Mouse (Mus musculus): Measurements from ENCODE around the gene Pkd2l1. TPM values are rescaled to one million over a fixed set of nuclear protein-coding genes. Genes with fewer than 3 reads are reported as not detected.

The Pkd2l1 gene
- not detected for polyA plus RNA-seq (2014; fragmentation: Illumina TruSeq; extraction: RNeasy Lipid Tissue Mini Kit (QIAGEN cat#74804); ENCODE audit: low read depth, low replicate concordance)

GRCm38 (mm10) chr19:44192342-44192741 is at the start of gene Pkd2l1:
TSS of gene Pkd2l1 (minus strand) at chr19:44192442.

DNA sequence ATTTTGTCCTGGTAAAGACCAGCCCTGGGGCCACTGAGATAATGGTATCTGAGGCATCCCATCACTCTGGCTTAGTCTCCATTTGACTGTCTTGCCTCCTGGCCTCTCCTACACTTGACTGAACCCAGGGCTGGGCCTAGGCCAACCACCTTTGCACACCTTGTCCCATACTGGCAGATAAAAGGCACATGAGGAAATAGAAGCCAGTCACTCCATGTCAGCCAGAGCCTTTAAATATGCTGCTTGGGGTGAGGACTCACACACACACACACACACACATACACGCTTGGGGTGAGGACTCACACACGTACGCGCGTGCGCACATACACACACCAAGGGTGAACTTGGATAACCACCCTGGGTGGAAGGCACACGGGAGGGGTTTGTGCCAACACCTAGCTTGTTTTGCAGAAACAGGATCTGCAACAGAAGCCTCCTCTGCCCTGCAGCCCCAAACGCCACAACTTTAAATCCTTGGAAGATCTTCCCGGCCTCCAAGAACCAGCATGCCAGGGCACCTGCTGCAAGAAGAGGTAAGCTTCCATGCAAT is 10.8 kb upstream of the Pkd2l1 start, which contains the start of gene Scd3:
Scd3 (plus strand) TSS at position 255 of the 550 bp plus-strand sequence.

DNA sequence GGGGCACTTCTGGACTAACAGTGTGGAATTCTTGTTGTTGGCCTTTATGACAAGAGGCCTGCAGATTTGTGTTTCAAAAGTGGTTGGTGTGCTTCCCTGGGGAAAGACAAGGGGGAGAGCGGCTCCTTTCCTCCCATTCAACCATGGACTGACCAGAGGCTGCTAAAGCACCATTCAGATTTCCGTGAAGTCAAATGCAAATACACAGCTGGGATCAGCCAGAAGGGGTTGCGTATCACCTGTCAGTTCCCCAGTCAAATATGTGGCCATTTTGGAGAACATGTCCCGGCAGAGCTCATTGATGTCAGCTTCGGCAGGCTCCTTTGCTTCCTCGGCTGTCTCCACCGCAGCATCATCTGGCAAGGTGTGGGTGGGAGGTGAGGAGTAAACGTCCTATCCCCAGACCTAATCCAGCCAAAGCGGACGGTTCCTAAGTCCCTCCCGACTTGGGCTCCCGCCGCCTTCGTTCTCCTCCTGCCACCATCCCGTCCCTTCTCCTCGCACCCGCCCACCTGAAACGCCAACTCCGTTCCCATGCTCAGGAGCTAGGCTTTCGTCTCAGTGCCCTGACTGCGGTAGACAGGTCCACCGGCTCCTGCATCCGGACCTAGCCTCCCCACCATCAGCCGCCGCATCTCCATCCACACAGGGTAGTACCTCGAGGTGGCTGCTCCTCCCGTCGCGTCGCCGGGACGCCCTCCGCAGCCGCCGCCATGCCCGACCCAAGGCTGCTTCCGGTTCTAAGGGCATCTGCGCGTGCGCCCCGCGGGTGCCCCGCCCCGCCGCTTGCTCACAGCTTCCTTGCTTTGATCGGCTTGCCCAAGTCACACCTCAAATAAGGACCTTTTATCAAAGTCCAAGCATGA is 46.3 kb downstream of the Pkd2l1 start, which contains the start of gene Bloc1s2:
Bloc1s2 (minus strand) TSS at position 745 of the 866 bp plus-strand sequence.

DNA sequence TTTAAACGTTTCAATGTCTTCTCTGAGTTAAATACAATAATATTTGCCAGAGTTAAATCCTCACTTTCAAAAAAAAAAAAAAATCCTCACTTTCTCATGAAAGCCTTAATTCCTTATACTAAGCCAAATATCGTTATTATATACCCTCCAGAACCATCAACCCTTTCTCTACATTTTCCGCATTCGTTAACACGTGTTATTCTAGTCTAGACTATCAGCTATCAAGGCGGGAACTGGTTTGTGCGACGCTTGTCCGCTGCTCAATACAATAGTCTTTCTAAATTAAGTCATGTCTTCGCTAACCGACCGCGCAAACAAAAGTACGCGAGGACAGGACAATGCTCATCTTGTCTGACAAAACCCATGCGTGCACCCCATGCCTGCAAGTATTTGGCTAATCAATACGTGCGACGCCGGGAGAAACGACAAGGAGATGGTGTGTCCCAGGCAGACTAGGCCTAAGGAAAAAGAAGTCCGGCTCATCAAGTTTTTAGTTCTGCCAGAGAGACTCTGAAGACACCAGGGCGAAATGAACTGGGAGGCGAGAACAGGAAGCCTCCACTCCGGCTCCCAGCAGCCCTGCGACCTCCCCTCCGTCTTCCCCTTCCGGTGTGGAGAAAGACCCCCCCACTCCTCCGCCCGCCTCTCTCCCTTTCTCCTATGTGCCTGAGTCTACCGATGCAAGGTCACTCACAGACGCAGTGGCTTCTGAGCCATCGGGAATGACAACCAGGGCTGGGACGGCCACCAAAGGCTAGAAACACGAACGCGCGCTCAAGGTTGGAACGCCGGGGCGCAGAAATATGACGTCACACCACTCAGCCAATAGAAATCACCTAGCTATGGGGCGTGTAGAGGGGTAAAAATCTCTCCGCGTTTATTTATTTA is 56.9 kb downstream of the Pkd2l1 start, which contains the start of gene Cwf19l1:
Cwf19l1 (minus strand) TSS at position 805 of the 888 bp plus-strand sequence.

GRCm38 (mm10) chr19:44106831-44107660 is 85.2 kb downstream of the Pkd2l1 start, which contains the start of gene Chuk:
TSS of gene Chuk (minus strand) at chr19:44107480.

Other genes with a start within 250 kb of the Pkd2l1 start
- 3.0 TPM for gene Cpn1, start 205.9 kb downstream of the Pkd2l1 start, polyA plus RNA-seq (2014; fragmentation: Illumina TruSeq; extraction: RNeasy Lipid Tissue Mini Kit (QIAGEN cat#74804); ENCODE audit: low read depth, low replicate concordance)
- 45.4 TPM for gene Cyp2c23, start 163.2 kb downstream of the Pkd2l1 start, polyA plus RNA-seq (2014; fragmentation: Illumina TruSeq; extraction: RNeasy Lipid Tissue Mini Kit (QIAGEN cat#74804); ENCODE audit: low read depth, low replicate concordance)
- gene Erlin1, start 122.7 kb downstream of the Pkd2l1 start, polyA plus RNA-seq (2014; fragmentation: Illumina TruSeq; extraction: RNeasy Lipid Tissue Mini Kit (QIAGEN cat#74804); ENCODE audit: low read depth, low replicate concordance) = 151 TPM
- gene Chuk, start 85.0 kb downstream of the Pkd2l1 start, polyA plus RNA-seq (2014; fragmentation: Illumina TruSeq; extraction: RNeasy Lipid Tissue Mini Kit (QIAGEN cat#74804); ENCODE audit: low read depth, low replicate concordance) = 380 TPM
- gene Cwf19l1, start 56.6 kb downstream of the Pkd2l1 start, polyA plus RNA-seq (2014; fragmentation: Illumina TruSeq; extraction: RNeasy Lipid Tissue Mini Kit (QIAGEN cat#74804); ENCODE audit: low read depth, low replicate concordance) = 9.9 TPM
- gene Bloc1s2, start 46.0 kb downstream of the Pkd2l1 start, polyA plus RNA-seq (2014; fragmentation: Illumina TruSeq; extraction: RNeasy Lipid Tissue Mini Kit (QIAGEN cat#74804); ENCODE audit: low read depth, low replicate concordance) = 32.5 TPM
- 0.20 TPM for gene Scd3, start 10.8 kb upstream of the Pkd2l1 start, polyA plus RNA-seq (2014; fragmentation: Illumina TruSeq; extraction: RNeasy Lipid Tissue Mini Kit (QIAGEN cat#74804); ENCODE audit: low read depth, low replicate concordance)
- 70.4 TPM for gene Scd2, start 101.2 kb upstream of the Pkd2l1 start, polyA plus RNA-seq (2014; fragmentation: Illumina TruSeq; extraction: RNeasy Lipid Tissue Mini Kit (QIAGEN cat#74804); ENCODE audit: low read depth, low replicate concordance)
- 0.20 TPM for gene Scd4, start 140.7 kb upstream of the Pkd2l1 start, polyA plus RNA-seq (2014; fragmentation: Illumina TruSeq; extraction: RNeasy Lipid Tissue Mini Kit (QIAGEN cat#74804); ENCODE audit: low read depth, low replicate concordance)
- 503 TPM for gene Scd1, start 215.4 kb upstream of the Pkd2l1 start, polyA plus RNA-seq (2014; fragmentation: Illumina TruSeq; extraction: RNeasy Lipid Tissue Mini Kit (QIAGEN cat#74804); ENCODE audit: low read depth, low replicate concordance)